Mouse (Mus musculus): Measurements from ENCODE around the gene Akr1a1. TPM values are rescaled to one million over a fixed set of nuclear protein-coding genes. Genes with fewer than 3 reads are reported as not detected.
A peak's percentile ranks its signal among the peaks of the same experiment; 100 is the strongest.

The Akr1a1 gene
- polyA plus RNA-seq, 1 experiment from 2014 or later: 663 TPM

DNA sequence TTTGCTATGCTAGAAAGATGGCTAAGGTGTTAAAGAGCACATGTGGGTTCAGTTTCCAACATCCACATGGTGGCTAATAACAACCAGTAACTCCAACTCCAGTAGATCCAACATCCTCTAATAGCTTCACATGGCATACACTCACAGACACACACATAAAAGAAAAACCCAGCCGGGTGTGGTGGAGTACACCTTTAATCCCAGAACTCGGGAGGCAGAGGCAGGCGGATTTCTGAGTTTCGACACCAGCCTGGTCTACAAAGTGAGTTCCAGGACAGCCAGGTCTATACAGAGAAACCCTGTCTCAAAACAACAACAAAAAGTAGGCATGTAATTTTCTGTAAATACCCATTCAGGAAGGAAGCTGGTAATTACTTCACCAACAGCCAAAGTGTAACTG, 26.6 kb downstream of the Akr1a1 start:
- WGBS: 92% methylated on average over 4 of the region's 4 CpGs
- Histone ChIP-seq H3K4me3 (peak overlapping the region; percentile 99), H3K9me3 (no peaks in the 10 kb centered on the region), H3K27me3 (replicated peaks; ENCODE audit: low read depth, poor library complexity, severe bottlenecking) (no peaks in the 10 kb centered on the region), H3K4me1 (peaks cover 16% of the 10 kb centered on the region), H3K36me3 (replicated peaks) (peaks cover 58% of the 10 kb centered on the region), H3K27ac (replicated peaks) (no peak overlapping the region)
- no peak for DNase-seq (ENCODE audit: low spot score)

DNA sequence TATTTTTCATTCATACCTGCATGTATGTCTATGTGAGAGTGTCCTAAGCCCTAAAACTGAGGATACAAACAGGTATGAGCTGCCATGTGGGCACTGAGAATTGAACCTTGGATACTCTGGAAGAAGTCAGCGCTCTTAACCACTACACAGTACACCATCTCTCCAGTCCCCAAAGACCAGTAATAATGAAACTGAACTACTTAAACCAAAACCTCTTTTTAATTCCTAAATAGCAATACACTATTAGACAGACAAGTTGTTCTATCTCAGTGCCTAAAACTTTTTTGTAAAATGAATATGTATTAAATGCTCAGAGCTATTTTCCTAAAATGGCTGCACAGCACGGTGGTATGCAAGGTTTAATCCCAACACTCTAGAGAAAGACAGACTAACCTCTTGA, 36.2 kb downstream of the Akr1a1 start:
- Histone ChIP-seq H3K9me3 (no peaks in the 10 kb centered on the region), H3K4me1 (no peaks in the 10 kb centered on the region), H3K27ac (replicated peaks) (no peak overlapping the region), H3K4me3 (no peak overlapping the region), H3K27me3 (replicated peaks; ENCODE audit: low read depth, poor library complexity, severe bottlenecking) (no peaks in the 10 kb centered on the region), H3K36me3 (replicated peaks) (peaks cover 100% of the 10 kb centered on the region)
- WGBS: 96% methylated on average over 2 of the region's 2 CpGs
- no peak for DNase-seq (ENCODE audit: low spot score)

- Histone ChIP-seq H3K27ac (replicated peaks) (no peak overlapping the region), H3K4me3 (no peak overlapping the region), H3K36me3 (replicated peaks) (peaks cover 100% of the 10 kb centered on the region), H3K9me3 (no peaks in the 10 kb centered on the region), H3K4me1 (no peaks in the 10 kb centered on the region), H3K27me3 (replicated peaks; ENCODE audit: low read depth, poor library complexity, severe bottlenecking) (no peaks in the 10 kb centered on the region)
- DNase-seq (ENCODE audit: low spot score): no peak
- WGBS: 97% methylated on average over 2 of the region's 2 CpGs
Measured at GRCm38 (mm10) chr4:116612621-116613020, 38.9 kb downstream of the Akr1a1 start.

DNA sequence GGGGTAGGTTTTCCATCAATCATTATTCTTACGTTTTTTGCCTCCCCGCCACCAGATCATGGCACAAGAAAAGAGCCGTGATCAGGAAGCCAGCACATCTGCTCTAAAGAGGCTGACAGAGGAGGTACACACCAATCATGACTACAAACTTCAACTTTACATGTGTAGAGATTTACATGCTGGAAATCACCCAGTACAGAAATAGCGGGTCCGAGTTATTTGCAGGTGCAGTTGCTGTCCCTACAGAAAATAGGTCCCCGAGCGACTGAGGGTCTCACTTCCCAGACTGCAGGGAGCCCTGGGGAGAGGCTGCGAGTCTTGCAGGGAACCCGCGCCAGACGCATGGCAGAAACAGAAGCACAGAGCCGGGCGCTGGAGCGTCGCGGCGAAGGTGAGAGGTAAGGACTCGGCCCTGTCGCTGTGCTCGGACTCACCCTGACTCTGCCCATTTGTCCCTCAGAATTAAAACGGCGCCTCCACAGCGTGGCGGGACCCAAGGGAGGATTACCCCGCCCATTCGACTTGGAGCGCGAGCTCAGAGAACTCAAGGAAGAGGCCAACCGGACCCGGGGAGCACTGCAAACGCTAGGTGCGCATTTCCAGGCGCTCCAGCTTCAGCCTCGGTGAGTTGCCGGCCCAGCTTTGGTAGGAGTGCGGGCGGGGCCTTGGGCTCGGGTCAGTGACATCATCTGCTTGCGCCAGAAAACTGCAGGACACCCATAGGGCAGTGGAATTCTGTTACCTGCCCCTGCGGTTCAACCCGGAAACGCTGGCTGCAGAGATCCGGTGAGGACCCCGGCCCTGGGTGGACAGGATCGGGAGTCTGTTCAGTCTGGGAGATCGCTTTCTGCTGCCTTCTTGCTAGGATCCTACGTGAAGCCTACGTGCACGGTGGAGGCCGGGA, 54.2 kb downstream of the Akr1a1 start:
- peak; percentile 92 for DNase-seq (ENCODE audit: low spot score)
- 1% methylated on average over 50 of the region's 50 CpGs for WGBS
- Histone ChIP-seq H3K4me3 (peak overlapping the region; percentile 74), H3K36me3 (replicated peaks) (peaks cover 61% of the 10 kb centered on the region), H3K9me3 (no peaks in the 10 kb centered on the region), H3K27ac (replicated peaks) (peak overlapping the region; percentile 79), H3K4me1 (peaks cover 28% of the 10 kb centered on the region), H3K27me3 (replicated peaks; ENCODE audit: low read depth, poor library complexity, severe bottlenecking) (no peaks in the 10 kb centered on the region)

GRCm38 (mm10) chr4:116596379-116596778, 55.1 kb downstream of the Akr1a1 start, which contains the start of gene Ccdc17:
TSS of gene Ccdc17 (plus strand) at chr4:116596654.
- Histone ChIP-seq H3K4me3 (peak within 1 kb of the TSS; percentile 74), H3K4me1 (peaks cover 28% of the 10 kb centered on the region), H3K9me3 (no peaks in the 10 kb centered on the region), H3K27ac (replicated peaks) (peak within 1 kb of the TSS; percentile 79), H3K36me3 (replicated peaks) (peaks cover 61% of the 10 kb centered on the region), H3K27me3 (replicated peaks; ENCODE audit: low read depth, poor library complexity, severe bottlenecking) (no peaks in the 10 kb centered on the region)
- 25% methylated on average over 5 of the region's 5 CpGs for WGBS
- no peak for DNase-seq (ENCODE audit: low spot score)

GRCm38 (mm10) chr4:116595793-116596192, 55.7 kb downstream of the Akr1a1 start:
- DNase-seq (ENCODE audit: low spot score): no peak

More at GRCm38 (mm10) chr4:116595793-116596192, 55.7 kb downstream of the Akr1a1 start:
- Histone ChIP-seq H3K36me3 (replicated peaks) (peaks cover 61% of the 10 kb centered on the region), H3K27ac (replicated peaks) (no peak overlapping the region), H3K9me3 (no peaks in the 10 kb centered on the region), H3K27me3 (replicated peaks; ENCODE audit: low read depth, poor library complexity, severe bottlenecking) (no peaks in the 10 kb centered on the region), H3K4me1 (peaks cover 28% of the 10 kb centered on the region), H3K4me3 (0 out of 2 replicates have a peak overlapping the region, but pooled peaks have one; percentile 74)
- 82% methylated on average over 8 of the region's 8 CpGs for WGBS

Other genes with a start within 250 kb of the Akr1a1 start
- gene Mast2, start 187.5 kb downstream of the Akr1a1 start, polyA plus RNA-seq (2016; fragmentation: Nextera tagmentation; extraction: Ambion mirVana): 16.1 and 17.5 TPM in 2 replicates
- 16.9 and 19.1 TPM in 2 replicates for gene Ipp, start 144.1 kb downstream of the Akr1a1 start, polyA plus RNA-seq (2016; fragmentation: Nextera tagmentation; extraction: Ambion mirVana)
- gene Tmem69, start 95.7 kb downstream of the Akr1a1 start, polyA plus RNA-seq (2016; fragmentation: Nextera tagmentation; extraction: Ambion mirVana): 25.6 and 27.7 TPM in 2 replicates
- 33.8 and 35.3 TPM in 2 replicates for gene Gpbp1l1, start 94.0 kb downstream of the Akr1a1 start, polyA plus RNA-seq (2016; fragmentation: Nextera tagmentation; extraction: Ambion mirVana)
- 1.6 and 1.7 TPM in 2 replicates for gene Ccdc17, start 55.0 kb downstream of the Akr1a1 start, polyA plus RNA-seq (2016; fragmentation: Nextera tagmentation; extraction: Ambion mirVana)
- gene Nasp, start 23.7 kb downstream of the Akr1a1 start, polyA plus RNA-seq (2016; fragmentation: Nextera tagmentation; extraction: Ambion mirVana): 333 and 342 TPM in 2 replicates
- gene Prdx1, start 33.9 kb upstream of the Akr1a1 start, polyA plus RNA-seq (2016; fragmentation: Nextera tagmentation; extraction: Ambion mirVana): 1,415 and 1,463 TPM in 2 replicates
- gene Mmachc, start 56.7 kb upstream of the Akr1a1 start, polyA plus RNA-seq (2016; fragmentation: Nextera tagmentation; extraction: Ambion mirVana): 39.8 and 40.8 TPM in 2 replicates
- 38.3 and 38.5 TPM in 2 replicates for gene Ccdc163, start 56.8 kb upstream of the Akr1a1 start, polyA plus RNA-seq (2016; fragmentation: Nextera tagmentation; extraction: Ambion mirVana)
- gene Tesk2, start 69.3 kb upstream of the Akr1a1 start, polyA plus RNA-seq (2016; fragmentation: Nextera tagmentation; extraction: Ambion mirVana): 8.8 and 9.7 TPM in 2 replicates
- 39.7 and 41.7 TPM in 2 replicates for gene Toe1, start 156.0 kb upstream of the Akr1a1 start, polyA plus RNA-seq (2016; fragmentation: Nextera tagmentation; extraction: Ambion mirVana)
- 27.4 and 32.6 TPM in 2 replicates for gene Mutyh, start 156.0 kb upstream of the Akr1a1 start, polyA plus RNA-seq (2016; fragmentation: Nextera tagmentation; extraction: Ambion mirVana)
- 2.3 TPM in 2 replicates for gene Hpdl, start 170.0 kb upstream of the Akr1a1 start, polyA plus RNA-seq (2016; fragmentation: Nextera tagmentation; extraction: Ambion mirVana)
- 2.7 and 3.0 TPM in 2 replicates for gene Zswim5, start 225.7 kb upstream of the Akr1a1 start, polyA plus RNA-seq (2016; fragmentation: Nextera tagmentation; extraction: Ambion mirVana)

Data from embryonic facial prominence, embryonic 10.5 days (tissue).